Mouse (Mus musculus): ENCODE results near the gene Nfix. TPM values are rescaled to one million over a fixed set of nuclear protein-coding genes. Genes with fewer than 3 reads are reported as not detected.

Nfix gene
- total RNA-seq (2021): 100 to 1,000 TPM; 447 to 529 TPM
- long read RNA-seq, experiment 1, transcript Nfix-201 (9 exons, 1,403 nt): major isoform, 38 of 138 reads
- long read RNA-seq, experiment 1, transcript Nfix-202 (10 exons, 1,728 nt): minor isoform, 15 of 138 reads
- long read RNA-seq, experiment 1, partial matches to known transcripts: 13 of 138 reads
- long read RNA-seq, experiment 1, other reads (novel, unspliced or antisense): 72 of 138 reads
- long read RNA-seq, experiment 2, transcript Nfix-201 (9 exons, 1,403 nt): major isoform, 45 of 165 reads
- long read RNA-seq, experiment 2, transcript Nfix-202 (10 exons, 1,728 nt): minor isoform, 23 of 165 reads
- long read RNA-seq, experiment 2, partial matches to known transcripts: 9 of 165 reads
- long read RNA-seq, experiment 2, other reads (novel, unspliced or antisense): 87 of 165 reads

- peak; percentile 75 for DNase-seq
Observed at GRCm38 (mm10) chr8:84799999-84800831, at the start of gene Nfix. Gene Nfix (minus strand): TSS chr8:84800344.

DNA sequence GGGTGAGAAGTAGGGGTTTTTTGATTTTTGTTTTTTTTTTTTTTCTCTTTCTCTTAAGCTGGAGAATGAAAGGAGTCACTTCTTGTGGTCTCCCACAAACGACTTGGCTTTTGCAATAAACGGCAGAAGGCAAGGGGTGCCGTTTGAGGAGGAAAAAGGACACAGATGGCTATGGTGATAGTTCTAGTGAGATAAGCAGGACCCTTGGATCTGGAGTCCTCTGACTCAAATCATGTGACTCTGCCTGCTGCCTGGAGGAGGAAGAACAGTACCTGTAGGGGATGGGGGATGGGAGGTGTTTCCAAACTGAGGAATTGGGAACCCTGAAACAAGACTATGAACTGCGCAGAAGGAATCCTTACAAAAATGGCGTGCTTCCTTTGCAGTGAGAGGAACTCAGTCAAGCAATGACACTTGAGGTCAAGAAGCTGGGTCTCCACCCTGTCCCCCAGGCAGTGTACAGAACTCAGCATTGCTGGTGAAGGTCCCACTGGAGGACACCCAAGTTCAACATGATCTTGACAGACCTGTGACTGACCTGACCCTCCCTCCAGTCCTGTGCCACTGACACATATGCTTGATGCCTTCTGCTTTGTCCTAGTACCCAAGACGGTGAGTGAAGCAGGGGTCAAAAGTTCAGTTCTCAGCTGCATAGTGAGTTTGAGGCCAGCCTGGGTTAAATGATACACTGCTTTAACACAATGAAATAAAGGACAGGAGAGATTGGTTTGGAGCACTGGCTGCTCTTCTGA, 47.7 kb upstream of the Nfix start:
- DNase-seq: no peak

- peak; percentile 100 for DNase-seq
Observed at GRCm38 (mm10) chr8:84846722-84847572, 46.8 kb upstream of the Nfix start, which contains the start of gene Calr. Gene Calr (minus strand): TSS chr8:84846934.

DNA sequence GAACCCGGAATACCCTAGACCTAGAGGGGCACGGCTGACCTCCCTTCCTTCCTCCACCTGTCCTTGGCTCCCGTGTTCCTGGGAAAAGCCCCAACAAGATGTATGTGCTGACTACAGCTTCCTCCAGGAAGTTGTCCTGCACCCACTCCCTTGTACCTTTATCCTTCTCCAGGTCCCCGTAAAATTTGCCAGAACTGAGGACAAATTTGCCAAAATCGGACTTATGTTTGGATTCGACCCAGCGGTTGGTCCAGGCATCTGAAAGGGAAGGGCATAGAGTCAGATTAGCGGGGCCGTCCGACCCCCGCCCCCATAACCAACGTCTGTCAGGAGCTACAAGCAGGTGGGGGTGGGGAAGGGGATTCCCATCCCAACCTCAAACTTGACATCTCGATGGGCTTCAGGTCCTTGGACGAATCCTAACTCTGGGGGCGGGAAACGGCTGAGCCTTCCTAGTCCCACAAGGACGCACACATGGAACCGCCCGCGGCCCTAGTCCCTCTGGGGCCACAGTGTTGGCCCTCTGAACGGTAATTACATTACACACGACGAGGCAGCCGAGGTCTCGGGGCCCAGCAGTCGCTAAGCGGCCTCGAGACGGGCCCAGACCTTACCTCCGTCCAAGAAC, 46.1 kb upstream of the Nfix start:
- no peak for DNase-seq

GRCm38 (mm10) chr8:84845355-84846093, 45.4 kb upstream of the Nfix start:
- no peak for DNase-seq

GRCm38 (mm10) chr8:84844397-84845070, 44.4 kb upstream of the Nfix start:
- no peak for DNase-seq

- DNase-seq: no peak
Observed at GRCm38 (mm10) chr8:84841514-84841913, 41.4 kb upstream of the Nfix start.

- DNase-seq: peak; percentile 87
Observed at GRCm38 (mm10) chr8:84840248-84840999, 40.3 kb upstream of the Nfix start, which contains the start of gene Rad23a. Gene Rad23a (minus strand): TSS chr8:84840665.

- no peak for DNase-seq
Observed at GRCm38 (mm10) chr8:84839875-84840247, 39.7 kb upstream of the Nfix start.

DNA sequence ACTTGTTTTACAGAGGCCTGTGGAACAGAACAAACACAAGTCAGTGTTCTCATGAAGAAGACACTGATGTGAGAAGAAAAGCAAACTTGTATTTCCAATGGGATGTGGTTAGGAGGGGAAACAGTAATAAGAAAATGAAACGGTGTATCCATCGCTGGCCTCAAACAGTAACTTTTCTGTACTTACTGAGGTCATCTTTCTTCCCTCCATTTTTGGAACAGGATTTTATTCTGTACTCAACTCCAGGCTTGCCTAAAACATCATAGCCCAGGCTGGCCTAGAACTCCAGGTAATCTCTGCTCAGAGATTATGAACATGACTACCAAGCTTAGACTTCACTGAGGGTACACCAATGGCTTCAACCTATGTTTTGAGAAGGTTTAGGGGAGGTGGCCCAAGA, 39.3 kb upstream of the Nfix start:
- no peak for DNase-seq

DNA sequence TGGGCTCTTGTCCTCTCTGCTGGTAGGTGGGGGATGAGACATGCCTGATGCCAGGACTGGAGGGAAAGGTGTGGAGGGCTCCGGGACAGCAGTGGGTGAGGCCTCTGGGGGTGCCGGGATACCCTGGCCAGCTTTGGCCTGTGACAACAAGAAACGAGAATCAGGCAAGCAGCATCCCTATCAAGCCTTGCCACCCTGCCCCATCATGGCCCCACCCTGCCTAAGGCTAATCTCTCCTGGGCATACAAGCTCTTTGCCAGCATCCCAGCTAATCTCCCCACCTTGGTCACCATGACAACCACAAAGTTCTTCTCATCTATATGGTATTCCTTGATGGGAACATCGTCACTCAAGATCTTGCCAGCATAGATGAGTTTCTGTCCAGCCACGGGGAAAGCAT, 38.4 kb upstream of the Nfix start:
- no peak for DNase-seq

- no peak for DNase-seq
Observed at GRCm38 (mm10) chr8:84837912-84838470, 37.8 kb upstream of the Nfix start.

DNA sequence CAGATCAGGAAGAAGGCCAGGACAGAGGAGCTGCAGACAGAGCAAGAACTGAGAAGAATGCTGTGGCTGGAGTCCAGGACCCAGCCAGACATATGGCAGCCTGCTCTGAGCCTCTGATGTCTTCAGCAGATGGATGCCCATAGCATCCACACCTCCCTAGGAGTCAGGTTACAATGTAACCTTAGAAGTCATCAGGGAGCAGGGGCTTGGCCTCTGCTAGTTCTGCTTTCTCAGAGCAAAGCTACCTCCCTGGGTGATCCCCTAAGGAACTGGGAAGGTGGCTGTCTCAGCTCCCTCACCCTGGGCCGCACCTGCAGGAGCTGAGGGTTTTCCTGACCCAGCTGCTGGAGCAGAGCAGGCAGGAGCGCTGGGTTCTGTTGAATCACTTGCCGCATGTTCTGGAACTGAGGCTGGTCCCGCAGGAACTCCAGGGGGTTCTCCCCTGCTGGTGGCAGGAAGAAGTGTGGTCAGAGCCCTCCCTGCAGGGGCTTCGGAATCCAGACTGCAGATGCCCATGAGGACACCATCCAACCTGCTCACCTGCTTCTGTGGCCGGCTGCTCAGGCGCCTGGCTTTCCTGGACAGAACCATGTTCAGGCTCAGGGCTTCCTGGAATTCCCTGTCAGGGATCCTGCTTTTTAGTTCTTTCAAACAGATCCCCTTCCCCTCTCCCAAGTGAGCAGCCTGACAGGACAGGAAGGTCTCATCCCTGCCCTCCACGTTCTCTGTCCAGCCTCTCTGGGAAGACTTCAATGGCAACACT, 37.2 kb upstream of the Nfix start:
- DNase-seq: no peak

GRCm38 (mm10) chr8:84834866-84835855, 35.0 kb upstream of the Nfix start:
- no peak for DNase-seq

DNA sequence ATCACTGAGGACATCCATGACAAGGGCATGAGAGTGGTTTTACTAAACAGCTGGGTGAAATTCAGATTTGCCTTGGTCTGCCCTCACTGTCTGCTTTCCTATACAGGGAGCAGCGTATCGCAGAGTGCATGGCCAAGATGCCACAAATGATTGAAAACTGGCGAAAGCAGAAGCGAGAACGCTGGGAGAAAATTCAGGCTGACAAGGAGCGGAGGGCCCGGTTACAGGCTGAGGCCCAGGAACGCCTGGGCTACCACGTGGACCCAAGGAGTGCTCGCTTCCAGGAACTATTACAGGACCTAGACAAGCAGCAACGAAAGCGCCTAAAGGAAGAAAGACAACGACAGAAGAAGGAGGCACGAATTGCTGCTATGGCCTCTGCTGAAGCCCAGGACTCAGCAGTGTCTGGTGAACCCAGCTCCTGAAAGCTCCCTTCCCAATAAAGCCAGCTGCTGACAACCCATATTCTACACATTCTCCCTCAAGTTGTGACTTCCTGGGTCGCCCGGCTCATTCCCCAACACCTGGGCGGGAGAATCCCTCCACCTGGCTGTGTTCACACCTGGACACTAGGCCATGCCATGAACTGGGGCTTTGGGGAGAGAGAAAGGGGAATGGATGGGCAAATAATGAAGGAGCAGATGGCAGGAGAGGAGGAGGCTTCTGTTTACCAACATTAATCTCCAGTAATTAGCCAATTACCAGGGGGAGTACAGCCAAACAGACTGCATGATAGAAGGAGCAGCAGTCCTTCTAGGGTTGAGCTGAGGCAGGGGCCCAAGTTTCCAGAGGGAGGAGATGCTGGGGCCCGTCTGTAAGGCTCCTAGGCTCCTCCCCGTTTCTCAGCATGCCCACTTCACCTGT, 34.1 kb upstream of the Nfix start:
- no peak for DNase-seq
